Mouse (Mus musculus): ENCODE data around the gene Ajap1. TPM values are rescaled to one million over a fixed set of nuclear protein-coding genes. Genes with fewer than 3 reads are reported as not detected.

Gene Ajap1
- polyA plus RNA-seq (2012; rRNA removed), result not detected in 2 replicates

GRCm38 (mm10) chr4:153482459-153483338 is at the start of gene Ajap1:
Ajap1 (minus strand) TSS chr4:153482811.
- H3K27me3 ChIP-seq (ENCODE audit: control insufficient read depth, insufficient read depth, low read length), result no peaks in the 10 kb centered on the region; the same call in none of the 2 replicates
- peaks cover 18% of the 10 kb centered on the region for H3K4me1 ChIP-seq (ENCODE audit: control insufficient read depth, insufficient read depth, low read length)
- H3K27ac ChIP-seq (ENCODE audit: control insufficient read depth, insufficient read depth, low read depth, low read length), result no peak within 1 kb of the TSS
- TF ChIP-seq POLR2A (IDR thresholded peaks at IDR 0.05; ENCODE audit: control insufficient read depth, low read depth, low read length) (no peak), CTCF (IDR thresholded peaks at IDR 0.05; ENCODE audit: control insufficient read depth, insufficient read depth, insufficient replicate concordance, low read depth, low read length) (no peak)
- no peaks in the 10 kb centered on the region for H3K36me3 ChIP-seq (ENCODE audit: control insufficient read depth, insufficient read depth, low read length)
- H3K4me3 ChIP-seq (ENCODE audit: control insufficient read depth, low read depth, low read length), result peak within 1 kb of the TSS; percentile 68

- TF ChIP-seq POLR2A (IDR thresholded peaks at IDR 0.05; ENCODE audit: control insufficient read depth, low read depth, low read length) (no peak), CTCF (IDR thresholded peaks at IDR 0.05; ENCODE audit: control insufficient read depth, insufficient read depth, insufficient replicate concordance, low read depth, low read length) (no peak)
- Histone ChIP-seq H3K36me3 (ENCODE audit: control insufficient read depth, insufficient read depth, low read length) (no peaks in the 10 kb centered on the region), H3K27me3 (ENCODE audit: control insufficient read depth, insufficient read depth, low read length) (no peaks in the 10 kb centered on the region), H3K4me1 (ENCODE audit: control insufficient read depth, insufficient read depth, low read length) (no peaks in the 10 kb centered on the region), H3K4me3 (ENCODE audit: control insufficient read depth, low read depth, low read length) (no peak overlapping the region), H3K27ac (ENCODE audit: control insufficient read depth, insufficient read depth, low read depth, low read length) (no peak overlapping the region)
Measured at GRCm38 (mm10) chr4:153530536-153530935, 47.9 kb upstream of the Ajap1 start.

- Histone ChIP-seq H3K4me1 (ENCODE audit: control insufficient read depth, insufficient read depth, low read length) (no peaks in the 10 kb centered on the region), H3K4me3 (ENCODE audit: control insufficient read depth, low read depth, low read length) (no peak overlapping the region), H3K36me3 (ENCODE audit: control insufficient read depth, insufficient read depth, low read length) (no peaks in the 10 kb centered on the region), H3K27ac (ENCODE audit: control insufficient read depth, insufficient read depth, low read depth, low read length) (no peak overlapping the region), H3K27me3 (ENCODE audit: control insufficient read depth, insufficient read depth, low read length) (no peaks in the 10 kb centered on the region)
- TF ChIP-seq CTCF (IDR thresholded peaks at IDR 0.05; ENCODE audit: control insufficient read depth, insufficient read depth, insufficient replicate concordance, low read depth, low read length) (no peak), POLR2A (IDR thresholded peaks at IDR 0.05; ENCODE audit: control insufficient read depth, low read depth, low read length) (no peak)
Measured at GRCm38 (mm10) chr4:153521601-153522000, 39.0 kb upstream of the Ajap1 start.

GRCm38 (mm10) chr4:153519888-153520287 is 37.3 kb upstream of the Ajap1 start:
- Histone ChIP-seq H3K36me3 (ENCODE audit: control insufficient read depth, insufficient read depth, low read length) (no peaks in the 10 kb centered on the region), H3K4me3 (ENCODE audit: control insufficient read depth, low read depth, low read length) (no peak overlapping the region), H3K27ac (ENCODE audit: control insufficient read depth, insufficient read depth, low read depth, low read length) (no peak overlapping the region), H3K4me1 (ENCODE audit: control insufficient read depth, insufficient read depth, low read length) (peaks cover 5% of the 10 kb centered on the region), H3K27me3 (ENCODE audit: control insufficient read depth, insufficient read depth, low read length) (no peaks in the 10 kb centered on the region)
- no peak for TF ChIP-seq POLR2A (IDR thresholded peaks at IDR 0.05; ENCODE audit: control insufficient read depth, low read depth, low read length)
- TF ChIP-seq CTCF (IDR thresholded peaks at IDR 0.05; ENCODE audit: control insufficient read depth, insufficient read depth, insufficient replicate concordance, low read depth, low read length), result no peak

GRCm38 (mm10) chr4:153519289-153519688 is 36.7 kb upstream of the Ajap1 start:
- H3K27me3 ChIP-seq (ENCODE audit: control insufficient read depth, insufficient read depth, low read length), result no peaks in the 10 kb centered on the region
- H3K27ac ChIP-seq (ENCODE audit: control insufficient read depth, insufficient read depth, low read depth, low read length), result no peak overlapping the region
- H3K4me3 ChIP-seq (ENCODE audit: control insufficient read depth, low read depth, low read length), result no peak overlapping the region
- peaks cover 5% of the 10 kb centered on the region for H3K4me1 ChIP-seq (ENCODE audit: control insufficient read depth, insufficient read depth, low read length)
- no peaks in the 10 kb centered on the region for H3K36me3 ChIP-seq (ENCODE audit: control insufficient read depth, insufficient read depth, low read length)
- TF ChIP-seq POLR2A (IDR thresholded peaks at IDR 0.05; ENCODE audit: control insufficient read depth, low read depth, low read length) (no peak), CTCF (IDR thresholded peaks at IDR 0.05; ENCODE audit: control insufficient read depth, insufficient read depth, insufficient replicate concordance, low read depth, low read length) (no peak)

GRCm38 (mm10) chr4:153515786-153516185 is 33.2 kb upstream of the Ajap1 start:
- Histone ChIP-seq H3K27ac (ENCODE audit: control insufficient read depth, insufficient read depth, low read depth, low read length) (no peak overlapping the region), H3K36me3 (ENCODE audit: control insufficient read depth, insufficient read depth, low read length) (no peaks in the 10 kb centered on the region), H3K4me1 (ENCODE audit: control insufficient read depth, insufficient read depth, low read length) (peaks cover 5% of the 10 kb centered on the region), H3K27me3 (ENCODE audit: control insufficient read depth, insufficient read depth, low read length) (no peaks in the 10 kb centered on the region), H3K4me3 (ENCODE audit: control insufficient read depth, low read depth, low read length) (no peak overlapping the region)
- TF ChIP-seq POLR2A (IDR thresholded peaks at IDR 0.05; ENCODE audit: control insufficient read depth, low read depth, low read length), result no peak
- no peak for TF ChIP-seq CTCF (IDR thresholded peaks at IDR 0.05; ENCODE audit: control insufficient read depth, insufficient read depth, insufficient replicate concordance, low read depth, low read length)

GRCm38 (mm10) chr4:153514071-153514470 is 31.5 kb upstream of the Ajap1 start:
- TF ChIP-seq POLR2A (IDR thresholded peaks at IDR 0.05; ENCODE audit: control insufficient read depth, low read depth, low read length) (no peak), CTCF (IDR thresholded peaks at IDR 0.05; ENCODE audit: control insufficient read depth, insufficient read depth, insufficient replicate concordance, low read depth, low read length) (no peak)
- Histone ChIP-seq H3K27ac (ENCODE audit: control insufficient read depth, insufficient read depth, low read depth, low read length) (no peak overlapping the region), H3K4me3 (ENCODE audit: control insufficient read depth, low read depth, low read length) (no peak overlapping the region), H3K36me3 (ENCODE audit: control insufficient read depth, insufficient read depth, low read length) (no peaks in the 10 kb centered on the region), H3K4me1 (ENCODE audit: control insufficient read depth, insufficient read depth, low read length) (peaks cover 5% of the 10 kb centered on the region), H3K27me3 (ENCODE audit: control insufficient read depth, insufficient read depth, low read length) (no peaks in the 10 kb centered on the region)

Measured in testis, adult 2 months (tissue).